Mouse (Mus musculus): ENCODE data around the gene Bcl3. TPM values are rescaled to one million over a fixed set of nuclear protein-coding genes. Genes with fewer than 3 reads are reported as not detected.
"Not testable (repeated sequence)": the region's sequence is repeated elsewhere in the genome, so short reads cannot be mapped to it uniquely, and the experiment has no call there.

Bcl3 gene
- polyA plus RNA-seq, 1 experiment from 2014 or later = 3.7 TPM

- peak within 1 kb of the TSS; percentile 54 for H3K4me2 ChIP-seq
- peak within 1 kb of the TSS; percentile 28 for H3K4me3 ChIP-seq
- H3K27ac ChIP-seq = no peak within 1 kb of the TSS
- H3K36me3 ChIP-seq = no peaks in the 10 kb centered on the region
- H3K27me3 ChIP-seq (replicated peaks) = peaks cover 38% of the 10 kb centered on the region
- peak; percentile 53 for ATAC-seq
- WGBS (ENCODE audit: insufficient replicate concordance) = 5% methylated on average over 32 of the region's 32 CpGs
- peaks cover 10% of the 10 kb centered on the region; the same call in 1 of the 2 replicates for H3K4me1 ChIP-seq
- no peak within 1 kb of the TSS for H3K9ac ChIP-seq
- no peaks in the 10 kb centered on the region for H3K9me3 ChIP-seq (replicated peaks)
Measured at GRCm38 (mm10) chr7:19796697-19797588, 25.6 kb downstream of the Bcl3 start, which contains the start of gene Cblc. Gene Cblc, minus strand, starts transcription at chr7:19796809.

GRCm38 (mm10) chr7:19796254-19796653 is 26.3 kb downstream of the Bcl3 start:
- Histone ChIP-seq H3K4me2 (peak overlapping the region; percentile 54), H3K27ac (no peak overlapping the region), H3K36me3 (no peaks in the 10 kb centered on the region), H3K9ac (no peak overlapping the region), H3K9me3 (replicated peaks) (no peaks in the 10 kb centered on the region), H3K4me1 (peaks cover 10% of the 10 kb centered on the region; the same call in 1 of the 2 replicates), H3K4me3 (peak overlapping the region; percentile 28), H3K27me3 (replicated peaks) (peaks cover 35% of the 10 kb centered on the region)
- ATAC-seq = 0 out of 2 replicates have a peak, but pooled peaks have one; percentile 3
- WGBS (ENCODE audit: insufficient replicate concordance) = 12% methylated on average over 18 of the region's 18 CpGs

- Histone ChIP-seq H3K4me3 (no peak overlapping the region), H3K36me3 (no peaks in the 10 kb centered on the region)
- 58% methylated on average over 2 of the region's 2 CpGs for WGBS (ENCODE audit: insufficient replicate concordance)
Measured at GRCm38 (mm10) chr7:19795236-19795635, 27.3 kb downstream of the Bcl3 start.

GRCm38 (mm10) chr7:19792701-19793630 is 29.6 kb downstream of the Bcl3 start:
- no peak overlapping the region for H3K9ac ChIP-seq
- no peak overlapping the region for H3K4me3 ChIP-seq
- 66% methylated on average over 19 of the region's 19 CpGs for WGBS (ENCODE audit: insufficient replicate concordance)
- no peaks in the 10 kb centered on the region for H3K36me3 ChIP-seq
- H3K4me1 ChIP-seq = peaks cover 25% of the 10 kb centered on the region
- no peaks in the 10 kb centered on the region for H3K9me3 ChIP-seq (replicated peaks)
- no peak overlapping the region for H3K4me2 ChIP-seq
- peaks cover 51% of the 10 kb centered on the region for H3K27me3 ChIP-seq (replicated peaks)
- ATAC-seq = no peak
- no peak overlapping the region for H3K27ac ChIP-seq

More at GRCm38 (mm10) chr7:19795236-19795635, 27.3 kb downstream of the Bcl3 start:
- no peak overlapping the region for H3K27ac ChIP-seq
- H3K4me2 ChIP-seq = no peak overlapping the region
- H3K27me3 ChIP-seq (replicated peaks) = peaks cover 45% of the 10 kb centered on the region
- H3K4me1 ChIP-seq = peaks cover 18% of the 10 kb centered on the region
- no peak overlapping the region for H3K9ac ChIP-seq
- ATAC-seq = no peak
- H3K9me3 ChIP-seq (replicated peaks) = no peaks in the 10 kb centered on the region

GRCm38 (mm10) chr7:19791504-19791903 is 31.1 kb downstream of the Bcl3 start:
- peaks cover 42% of the 10 kb centered on the region for H3K27me3 ChIP-seq (replicated peaks)
- H3K4me1 ChIP-seq = peaks cover 16% of the 10 kb centered on the region
- H3K9ac ChIP-seq; H3K4me2 ChIP-seq; H3K27ac ChIP-seq; H3K4me3 ChIP-seq; H3K36me3 ChIP-seq; H3K9me3 ChIP-seq (replicated peaks); ATAC-seq: not testable (repeated sequence)
- 73% methylated on average over 2 of the region's 2 CpGs for WGBS (ENCODE audit: insufficient replicate concordance)

GRCm38 (mm10) chr7:19789904-19790347 is 32.6 kb downstream of the Bcl3 start:
- peak; percentile 25; the same call in 1 of the 2 replicates for ATAC-seq
- Histone ChIP-seq H3K9ac (peak overlapping the region; percentile 53), H3K4me2 (peak overlapping the region; percentile 71), H3K9me3 (replicated peaks) (no peaks in the 10 kb centered on the region), H3K4me1 (peaks cover 19% of the 10 kb centered on the region), H3K36me3 (no peaks in the 10 kb centered on the region), H3K27ac (no peak overlapping the region), H3K27me3 (replicated peaks) (peaks cover 37% of the 10 kb centered on the region), H3K4me3 (peak overlapping the region; percentile 42)
- under 1% methylated on average over 19 of the region's 19 CpGs for WGBS (ENCODE audit: insufficient replicate concordance)

GRCm38 (mm10) chr7:19785874-19786458 is 36.6 kb downstream of the Bcl3 start:
- ATAC-seq = no peak
- peaks cover 18% of the 10 kb centered on the region for H3K4me1 ChIP-seq
- 32% methylated on average over 12 of the region's 12 CpGs for WGBS (ENCODE audit: insufficient replicate concordance)
- H3K27ac ChIP-seq = no peak overlapping the region
- no peak overlapping the region for H3K9ac ChIP-seq
- H3K27me3 ChIP-seq (replicated peaks) = peaks cover 22% of the 10 kb centered on the region
- H3K36me3 ChIP-seq = no peaks in the 10 kb centered on the region
- H3K9me3 ChIP-seq (replicated peaks) = no peaks in the 10 kb centered on the region
- no peak overlapping the region for H3K4me3 ChIP-seq
- H3K4me2 ChIP-seq = no peak overlapping the region

- WGBS (ENCODE audit: insufficient replicate concordance) = 22% methylated on average over 11 of the region's 11 CpGs
- ATAC-seq = peak; percentile 26
- no peaks in the 10 kb centered on the region for H3K36me3 ChIP-seq
- no peak overlapping the region for H3K4me3 ChIP-seq
- no peak overlapping the region for H3K27ac ChIP-seq
- H3K27me3 ChIP-seq (replicated peaks) = peaks cover 14% of the 10 kb centered on the region
- no peaks in the 10 kb centered on the region for H3K9me3 ChIP-seq (replicated peaks)
- H3K9ac ChIP-seq = no peak overlapping the region
- 0 out of 2 replicates have a peak overlapping the region, but pooled peaks have one; percentile 4 for H3K4me2 ChIP-seq
- peaks cover 8% of the 10 kb centered on the region for H3K4me1 ChIP-seq
Measured at GRCm38 (mm10) chr7:19784764-19785535, 37.6 kb downstream of the Bcl3 start.

GRCm38 (mm10) chr7:19783630-19784029 is 38.9 kb downstream of the Bcl3 start:
- WGBS (ENCODE audit: insufficient replicate concordance) = 58% methylated on average over 8 of the region's 8 CpGs
- H3K27ac ChIP-seq = no peak overlapping the region

GRCm38 (mm10) chr7:19782645-19783044 is 39.9 kb downstream of the Bcl3 start:
- WGBS (ENCODE audit: insufficient replicate concordance) = 79% methylated on average over 4 of the region's 4 CpGs
- Histone ChIP-seq H3K27me3 (replicated peaks) (peaks cover 9% of the 10 kb centered on the region), H3K36me3 (no peaks in the 10 kb centered on the region), H3K9me3 (replicated peaks) (no peaks in the 10 kb centered on the region), H3K27ac (no peak overlapping the region), H3K9ac (no peak overlapping the region), H3K4me2 (no peak overlapping the region), H3K4me3 (no peak overlapping the region), H3K4me1 (0 out of 2 replicates have a peak, but pooled peaks cover 4% of the 10 kb centered on the region)
- no peak for ATAC-seq

More at GRCm38 (mm10) chr7:19783630-19784029, 38.9 kb downstream of the Bcl3 start:
- Histone ChIP-seq H3K4me1 (0 out of 2 replicates have a peak, but pooled peaks cover 4% of the 10 kb centered on the region), H3K27me3 (replicated peaks) (peaks cover 9% of the 10 kb centered on the region), H3K9me3 (replicated peaks) (no peaks in the 10 kb centered on the region), H3K36me3 (no peaks in the 10 kb centered on the region), H3K9ac (no peak overlapping the region), H3K4me2 (no peak overlapping the region), H3K4me3 (no peak overlapping the region)
- ATAC-seq = no peak

All from liver, embryonic 12.5 days (tissue).